Mouse (Mus musculus): ENCODE results near the gene Gm19935. TPM values are rescaled to one million over a fixed set of nuclear protein-coding genes. Genes with fewer than 3 reads are reported as not detected.

Gm19935 gene
- total and polyA plus RNA-seq, 3 experiments = not detected

DNA sequence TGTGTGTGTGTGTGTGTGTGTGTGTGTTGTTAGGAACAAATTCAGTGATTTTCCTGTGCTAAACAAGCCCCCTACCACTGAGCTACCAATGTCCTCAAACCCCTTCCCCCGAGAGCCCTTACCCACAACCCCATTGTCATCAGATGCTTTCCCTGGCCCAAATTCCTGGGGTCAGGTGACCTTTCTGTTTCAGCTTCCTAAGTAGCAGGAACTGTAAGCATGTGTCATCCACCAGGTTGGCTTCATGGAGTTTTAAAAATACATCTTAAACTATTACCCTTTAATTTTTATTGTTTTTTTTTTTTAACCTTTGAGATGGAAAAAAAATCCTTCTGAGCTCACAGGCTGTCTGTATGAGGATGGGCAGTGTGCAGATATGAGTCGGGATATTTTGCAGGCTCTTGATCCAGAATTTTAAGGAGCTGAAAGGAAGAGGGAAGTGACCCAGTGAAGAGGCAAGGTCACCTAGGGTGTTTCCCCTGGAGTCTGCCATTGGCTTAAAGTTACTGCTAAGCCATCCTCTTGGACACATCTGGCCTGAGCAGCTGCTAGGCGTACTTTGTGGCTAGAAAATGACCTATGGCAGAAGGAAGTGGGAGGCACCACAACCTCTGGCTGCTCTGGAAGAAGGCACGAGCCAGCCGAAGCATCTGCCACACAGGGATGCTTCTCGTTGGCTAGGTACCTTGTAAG, 16.6 kb upstream of the Gm19935 start:
- Histone ChIP-seq H3K27ac (ENCODE audit: insufficient read depth, low read depth) (peak overlapping the region; percentile 85), H3K4me2 (ENCODE audit: insufficient read depth, low read depth, poor library complexity, severe bottlenecking) (peak overlapping the region; percentile 64), H3K9me3 (replicated peaks; ENCODE audit: low read length) (no peaks in the 10 kb centered on the region), H3K79me2 (replicated peaks; ENCODE audit: control insufficient read depth, extremely low read depth, insufficient read depth, poor library complexity, severe bottlenecking) (peaks cover 51% of the 10 kb centered on the region), H3K4me3 (replicated peaks in 1 of 3; ENCODE audit: low read depth in 2 of 3, low read length in 2 of 3, poor library complexity in 1 of 3) (peak overlapping the region in 1 of 3 experiments; percentile 7), H3K36me3 (replicated peaks in 1 of 2; ENCODE audit: control insufficient read depth in 1 of 2, insufficient read depth in 1 of 2, low read length in 1 of 2) (peaks cover 6 to 8% of the 10 kb centered on the region in 2 experiments), H3K4me1 (ENCODE audit: control insufficient read depth in 1 of 2, insufficient read depth in 2 of 2) (peaks cover 15 to 63% of the 10 kb centered on the region in 2 experiments), H3K27me3 (replicated peaks) (no peaks in the 10 kb centered on the region), H3K9ac (ENCODE audit: insufficient read depth, low read depth) (peak overlapping the region; percentile 9; the same call in 1 of the 2 replicates)
- DNase-seq (ENCODE audit: extremely low read depth) = peak; percentile 66
- dilution Hi-C loops (cut with MboI; ENCODE audit: extremely low pct_ligation_motif_present, extremely low pct_unique_long_range_greater_than_20kb, low sequenced_read_pairs) = no loop called here
- in situ Hi-C loops (cut with MboI; ENCODE audit: low pct_ligation_motif_present, low pct_unique_long_range_greater_than_20kb, low sequenced_read_pairs) = no loop called here
- TF ChIP-seq JUND (conservative IDR thresholded peaks at IDR 0.05; ENCODE audit: low read depth, low read length) (no peak), SMC3 (IDR thresholded peaks at IDR 0.05; ENCODE audit: low read depth, low read length) (no peak), ZMIZ1 (IDR thresholded peaks at IDR 0.05; ENCODE audit: low read depth, low read length) (0 out of 2 replicates have a peak, but pooled peaks have one; percentile 16), JUN (IDR thresholded peaks at IDR 0.05; ENCODE audit: insufficient read depth, low read depth, low read length) (no peak), IRF4 (IDR thresholded peaks at IDR 0.05; ENCODE audit: low read depth, low read length) (peak; percentile 66), POLR2A (IDR thresholded peaks at IDR 0.05; ENCODE audit: low read depth, low read length) (no peak; the same call in 1 of the 2 replicates), GABPA (IDR thresholded peaks at IDR 0.05; ENCODE audit: insufficient replicate concordance, low read depth, low read length) (no peak), UBTF (IDR thresholded peaks at IDR 0.05; ENCODE audit: low read depth, low read length) (peak; percentile 44; the same call in 1 of the 2 replicates), ELF1 (IDR thresholded peaks at IDR 0.05; ENCODE audit: low read depth, low read length) (no peak), RAD21 (IDR thresholded peaks at IDR 0.05; ENCODE audit: low read depth, low read length) (no peak), ZC3H11A (IDR thresholded peaks at IDR 0.05; ENCODE audit: low read depth, low read length) (no peak), BHLHE40 (IDR thresholded peaks at IDR 0.05; ENCODE audit: low read depth, low read length) (peak; percentile 87), KAT2A (IDR thresholded peaks at IDR 0.05; ENCODE audit: insufficient replicate concordance, low read length) (no peak), SIN3A (IDR thresholded peaks at IDR 0.05; ENCODE audit: low read length) (0 out of 2 replicates have a peak, but pooled peaks have one; percentile 37), MAZ (IDR thresholded peaks at IDR 0.05; ENCODE audit: low read depth, low read length) (no peak), TCF12 (IDR thresholded peaks at IDR 0.05; ENCODE audit: low read depth, low read length) (peak; percentile 89), ETS1 (conservative IDR thresholded peaks at IDR 0.05; ENCODE audit: low read depth, low read length) (peak; percentile 65), TBP (conservative IDR thresholded peaks at IDR 0.05; ENCODE audit: low read depth, low read length) (no peak), CHD2 (IDR thresholded peaks at IDR 0.05; ENCODE audit: low read length) (peak; percentile 65; the same call in 1 of the 2 replicates), MAFK (IDR thresholded peaks at IDR 0.05; ENCODE audit: insufficient replicate concordance, low read length) (no peak), PAX5 (IDR thresholded peaks at IDR 0.05; ENCODE audit: low read length) (no peak), MEF2A (IDR thresholded peaks at IDR 0.05; ENCODE audit: borderline replicate concordance, low read depth, low read length) (peak; percentile 33; the same call in 1 of the 2 replicates), POLR2AphosphoS2 (IDR thresholded peaks at IDR 0.05; ENCODE audit: low read depth, low read length) (no peak), ZNF384 (IDR thresholded peaks at IDR 0.05; ENCODE audit: low read depth, low read length) (0 out of 2 replicates have a peak, but pooled peaks have one; percentile 34), EP300 (IDR thresholded peaks at IDR 0.05; ENCODE audit: low read length) (peak; percentile 84), HCFC1 (IDR thresholded peaks at IDR 0.05; ENCODE audit: low read depth, low read length) (no peak), NELFE (IDR thresholded peaks at IDR 0.05; ENCODE audit: low read depth, low read length) (0 out of 2 replicates have a peak, but pooled peaks have one; percentile 50), USF1 (IDR thresholded peaks at IDR 0.05; ENCODE audit: low read depth, low read length) (no peak; the same call in 1 of the 2 replicates), MYC (IDR thresholded peaks at IDR 0.05; ENCODE audit: low read depth, low read length) (no peak), MAX (IDR thresholded peaks at IDR 0.05; ENCODE audit: low read length) (no peak), RCOR1 (conservative IDR thresholded peaks at IDR 0.05; ENCODE audit: low read depth, low read length) (peak; percentile 62; the same call in 1 of the 2 replicates), CTCF (conservative IDR thresholded peaks at IDR 0.05 in 1 of 2, IDR thresholded peaks at IDR 0.05 in 1 of 2; ENCODE audit: low read depth in 2 of 2, low read length in 2 of 2) (no peak), E2F4 (IDR thresholded peaks at IDR 0.05; ENCODE audit: insufficient replicate concordance, low read depth, low read length) (no peak), NRF1 (IDR thresholded peaks at IDR 0.05; ENCODE audit: low read depth, low read length) (no peak), MXI1 (IDR thresholded peaks at IDR 0.05; ENCODE audit: low read depth, low read length) (no peak), CHD1 (IDR thresholded peaks at IDR 0.05; ENCODE audit: low read depth, low read length) (no peak; the same call in 1 of the 2 replicates), USF2 (conservative IDR thresholded peaks at IDR 0.05; ENCODE audit: low read depth, low read length) (no peak), ZKSCAN1 (IDR thresholded peaks at IDR 0.05; ENCODE audit: borderline replicate concordance, low read depth, low read length) (no peak)
